Mouse (Mus musculus) cortical plate, adult 2 months (tissue): Measurements from ENCODE around the gene Lrrc9.

Experiments
- CTCF ChIP-seq: fragments of 200-500 bp; IDR thresholded peaks from 2 replicates; pipeline ENCODE4 v1.5.1; 2011; ENCODE audit warnings: mild to moderate bottlenecking, control low read depth, low read length; ENCODE audit not compliant: insufficient read depth; ENCODE audit errors: extremely low read depth
- POLR2A ChIP-seq: fragments of 200-500 bp; IDR thresholded peaks from 2 replicates; pipeline ENCODE4 v1.6.1; 2011; ENCODE audit warnings: mild to moderate bottlenecking, low read length, control low read depth; ENCODE audit not compliant: insufficient read depth; ENCODE audit errors: extremely low read depth

DNA sequence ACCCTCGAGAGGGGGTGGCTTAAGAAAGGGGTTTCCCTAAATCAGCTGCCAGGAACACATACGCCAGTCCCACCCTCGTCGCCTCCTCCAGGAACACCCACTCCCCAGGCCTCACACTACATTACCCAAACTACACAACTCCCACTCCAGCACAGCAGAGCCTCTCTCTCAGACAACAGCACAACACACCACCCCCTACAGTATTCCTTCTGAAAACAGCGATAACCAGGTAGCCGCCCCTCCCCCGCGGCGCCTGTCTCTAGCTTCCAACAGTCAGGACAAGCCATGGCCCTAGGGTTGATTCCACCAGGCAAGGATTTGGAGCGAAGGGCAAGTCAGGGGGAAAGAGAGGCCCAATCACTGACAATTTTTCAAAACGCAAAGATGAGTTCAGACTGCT, 34.5 kb upstream of the Lrrc9 start:
- TF ChIP-seq CTCF: no peak
- no peak for TF ChIP-seq POLR2A
